Mouse (Mus musculus) naive thymus-derived CD4-positive, alpha-beta T cell, adult 5 months (primary cell): ENCODE data around the gene Cts6. TPM values are rescaled to one million over a fixed set of nuclear protein-coding genes. Genes with fewer than 3 reads are reported as not detected.

Experiments used
- polyA plus RNA-seq: library from polyadenylated mRNA; unstranded; fragments of 100-300 nt; shearing (Covaris generic); gene quantifications from one replicate; pipeline ENCODE4 v1.2.1, GENCODE M21; 2017

Gene Cts6
- not detected for polyA plus RNA-seq

DNA sequence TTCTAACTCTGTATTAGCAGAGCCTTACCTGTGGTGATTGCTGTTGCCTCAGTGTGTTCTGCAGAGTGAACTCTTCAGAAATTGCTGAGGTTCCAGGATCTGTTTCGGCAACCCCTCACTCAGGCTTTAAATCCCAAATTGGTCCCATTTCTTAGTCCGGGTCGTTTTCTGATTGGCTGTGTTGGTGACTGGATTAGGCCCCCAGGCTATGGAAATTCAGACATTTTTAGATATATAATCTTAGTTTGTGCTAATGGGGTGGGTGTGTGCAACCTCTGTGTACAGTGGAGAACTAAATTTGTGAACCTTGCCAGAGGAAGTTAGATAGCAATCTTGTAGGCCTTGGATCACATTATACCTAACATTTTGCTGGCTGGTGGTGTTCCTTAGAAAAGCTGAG lies at the start of gene Cts6:
Gene Cts6 (minus strand): TSS at position 101 of the 400 bp plus-strand sequence.

DNA sequence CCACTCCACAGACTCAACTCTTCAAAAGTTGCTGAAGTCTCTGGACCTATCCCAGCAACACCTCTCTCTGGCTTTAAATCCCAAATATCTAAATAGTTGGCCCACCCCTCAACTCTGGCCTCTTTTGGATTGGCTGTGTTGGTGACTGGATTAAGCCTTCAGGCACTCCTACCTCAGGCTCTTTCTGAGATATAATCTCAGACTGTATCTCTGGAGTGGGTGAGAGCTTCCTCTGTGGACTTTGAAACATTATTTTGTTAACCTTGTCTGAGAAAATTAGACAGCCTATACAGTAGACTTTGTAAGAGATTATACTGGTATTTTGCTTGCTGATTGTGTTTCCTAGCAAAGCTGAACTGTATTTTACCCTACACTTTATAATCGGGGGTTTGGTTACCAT lies 39.1 kb downstream of the Cts6 start, which contains the start of gene Ctsr:
Gene Ctsr (minus strand): TSS at position 101 of the 400 bp plus-strand sequence.

Other genes with a start within 250 kb of the Cts6 start
- gene Ctsj, start 197.5 kb downstream of the Cts6 start, polyA plus RNA-seq, result not detected
- gene Ctsq, start 162.8 kb downstream of the Cts6 start, polyA plus RNA-seq, result not detected
- not detected for gene Ctsr, start 39.2 kb downstream of the Cts6 start, polyA plus RNA-seq
- not detected for gene Cts8, start 51.9 kb upstream of the Cts6 start, polyA plus RNA-seq
- gene Gm49398, start 85.4 kb upstream of the Cts6 start, polyA plus RNA-seq, result not detected
- gene Cts7, start 154.8 kb upstream of the Cts6 start, polyA plus RNA-seq, result not detected